Mouse (Mus musculus) thymus, adult 2 months (tissue): ENCODE measurements around the gene Tomm5. TPM values are rescaled to one million over a fixed set of nuclear protein-coding genes. Genes with fewer than 3 reads are reported as not detected.
A peak's percentile ranks its signal among the peaks of the same experiment; 100 is the strongest.

Experiments
- DNase-seq: peaks from one replicate; pipeline ENCODE4 v3.0.0; 2021
- H3K27ac ChIP-seq: fragments of 200-500 bp; 2 replicates; pipeline ENCODE4 v1.5.1; 2012; ENCODE audit warnings: low read length, control low read depth; ENCODE audit not compliant: control insufficient read depth, insufficient read depth
- H3K27me3 ChIP-seq: fragments of 200-500 bp; 2 replicates; pipeline ENCODE4 v1.6.1; 2012; ENCODE audit warnings: mild to moderate bottlenecking, low read length, moderate library complexity, mixed read lengths; ENCODE audit not compliant: control insufficient read depth, insufficient read depth
- H3K36me3 ChIP-seq: fragments of 200-500 bp; 2 replicates; pipeline ENCODE4 v1.6.1; 2012; ENCODE audit warnings: mild to moderate bottlenecking, low read length, moderate library complexity; ENCODE audit not compliant: control insufficient read depth, insufficient read depth
- H3K4me1 ChIP-seq: fragments of 200-500 bp; replicated peaks from 2 replicates; pipeline ENCODE4 v1.6.1; 2012; ENCODE audit warnings: low read length; ENCODE audit not compliant: control insufficient read depth, insufficient read depth
- H3K4me3 ChIP-seq: fragments of 200-500 bp; 2 replicates; pipeline ENCODE4 v1.5.1; 2012; ENCODE audit warnings: mild to moderate bottlenecking, low read length, control low read depth, moderate library complexity; ENCODE audit not compliant: control insufficient read depth, insufficient read depth
- CTCF ChIP-seq: fragments of 200-500 bp; IDR thresholded peaks from 2 replicates; pipeline ENCODE4 v1.5.1; 2012; ENCODE audit warnings: mild to moderate bottlenecking, control low read depth, low read length, moderate library complexity, borderline replicate concordance; ENCODE audit not compliant: control insufficient read depth, poor library complexity, insufficient read depth; ENCODE audit errors: extremely low read depth
- POLR2A ChIP-seq: fragments of 200-500 bp; IDR thresholded peaks from 2 replicates; pipeline ENCODE4 v1.6.1; 2012; ENCODE audit warnings: mild to moderate bottlenecking, low read length, control low read depth, moderate library complexity; ENCODE audit not compliant: control insufficient read depth, poor library complexity, insufficient read depth; ENCODE audit errors: extremely low read depth
- WGBS: fragments of 180-500 bp; shearing (Covaris S2); methylation state at CpG from one replicate; pipeline ENCODE4 v1.1.7; 2018; 5-methylcytosine and 5-hydroxymethylcytosine counted together
- polyA plus RNA-seq: library from polyadenylated mRNA; depleted of rRNA; stranded (reverse); fragments of >200 nt; gene quantifications from 2 replicates; pipeline ENCODE4 v1.2.3, GENCODE M21; 2012

The Tomm5 gene
- polyA plus RNA-seq, 1 experiment, result 92.4 TPM

DNA sequence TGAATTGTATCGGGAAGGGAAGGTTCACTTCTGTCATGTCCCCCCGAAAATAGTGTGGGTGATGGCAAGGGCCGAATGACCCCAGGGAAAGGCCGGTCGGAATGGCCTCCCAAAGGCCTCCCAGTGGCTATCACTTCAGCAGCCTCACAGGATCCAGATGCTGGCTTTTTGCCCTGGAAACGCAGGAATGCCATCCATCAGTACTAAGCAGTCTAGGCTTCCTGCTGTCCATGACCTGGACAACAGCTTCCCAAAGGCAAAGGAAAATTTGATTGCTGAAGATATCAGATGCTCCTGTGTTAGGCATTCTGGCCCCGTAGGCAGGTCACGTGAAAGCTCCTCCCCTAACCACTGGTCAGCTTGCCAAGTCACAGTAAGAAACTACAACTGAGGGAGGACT lies 26.6 kb upstream of the Tomm5 start:
- H3K4me3 ChIP-seq, result no peak overlapping the region
- no peaks in the 10 kb centered on the region for H3K27me3 ChIP-seq
- H3K36me3 ChIP-seq, result no peaks in the 10 kb centered on the region
- no peak overlapping the region for H3K27ac ChIP-seq
- TF ChIP-seq CTCF (no peak), POLR2A (no peak)
- no peaks in the 10 kb centered on the region for H3K4me1 ChIP-seq
- WGBS, result 88% methylated on average over 8 of the region's 8 CpGs
- no peak for DNase-seq

- Histone ChIP-seq H3K36me3 (no peaks in the 10 kb centered on the region), H3K27ac (no peak overlapping the region), H3K4me3 (no peak overlapping the region), H3K4me1 (no peaks in the 10 kb centered on the region), H3K27me3 (no peaks in the 10 kb centered on the region)
- TF ChIP-seq POLR2A (no peak), CTCF (no peak)
- 69% methylated on average over 4 of the region's 4 CpGs for WGBS
- no peak for DNase-seq
Observed at GRCm38 (mm10) chr4:45131021-45131420, 23.1 kb upstream of the Tomm5 start.

DNA sequence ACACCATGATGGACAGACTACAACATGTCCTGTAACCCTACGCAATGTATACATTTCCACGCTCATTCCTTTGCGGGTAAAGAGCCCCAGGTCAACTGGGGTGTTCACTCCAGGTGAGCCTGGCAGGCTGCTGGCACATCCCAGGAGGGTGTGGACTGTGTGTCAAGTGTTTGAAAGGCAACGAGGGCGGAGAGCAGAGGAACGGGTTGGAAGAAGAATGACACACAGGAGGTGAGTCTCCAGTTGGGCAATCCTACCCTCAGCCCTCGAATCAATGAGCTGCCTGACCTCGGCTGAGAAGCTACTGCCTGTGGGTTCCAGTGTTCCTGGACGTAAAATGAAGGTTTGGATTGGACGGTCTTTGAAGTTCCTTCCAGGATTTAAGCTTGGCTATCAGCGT lies 13.4 kb upstream of the Tomm5 start:
- H3K36me3 ChIP-seq, result no peaks in the 10 kb centered on the region
- no peak overlapping the region for H3K27ac ChIP-seq
- no peak for TF ChIP-seq CTCF
- no peak for TF ChIP-seq POLR2A
- H3K27me3 ChIP-seq, result no peaks in the 10 kb centered on the region
- 90% methylated on average over 11 of the region's 11 CpGs for WGBS
- no peaks in the 10 kb centered on the region for H3K4me1 ChIP-seq
- no peak for DNase-seq
- no peak overlapping the region for H3K4me3 ChIP-seq

DNA sequence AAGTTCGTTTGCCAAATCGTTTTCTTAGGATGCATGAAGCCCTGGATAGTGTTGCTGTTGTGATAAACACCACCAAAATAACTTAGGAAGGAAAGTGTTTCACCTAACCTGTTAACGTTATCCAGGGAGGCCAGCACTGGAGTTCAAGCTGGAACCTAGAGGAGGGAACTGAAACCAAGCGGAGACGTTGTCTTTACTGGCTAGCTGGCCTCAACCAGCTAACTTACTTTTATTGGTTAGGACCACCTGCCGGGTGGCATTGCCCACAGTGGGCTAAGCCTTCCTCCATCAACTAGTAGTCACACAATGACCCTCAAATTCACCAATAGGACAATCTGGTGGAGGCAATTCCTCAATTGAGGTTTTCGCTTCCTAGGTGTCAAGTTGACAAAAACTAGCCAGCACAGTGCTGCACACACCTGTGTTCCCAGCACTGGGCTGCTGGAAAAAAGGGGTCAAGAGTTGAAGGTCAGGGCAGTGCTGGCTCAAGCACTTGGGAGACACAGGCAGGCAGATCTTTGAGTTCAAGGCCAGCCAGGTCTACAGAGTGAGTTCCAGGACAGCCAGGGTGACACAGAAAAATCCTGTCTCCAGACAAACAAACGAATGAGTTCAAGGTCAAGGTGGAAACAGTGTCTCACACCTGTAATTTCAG lies 669 bp upstream of the Tomm5 start:
- H3K4me1 ChIP-seq, result peaks cover 4% of the 10 kb centered on the region
- TF ChIP-seq CTCF (no peak), POLR2A (no peak)
- peaks cover 10% of the 10 kb centered on the region for H3K36me3 ChIP-seq
- DNase-seq, result no peak
- H3K4me3 ChIP-seq, result no peak overlapping the region
- H3K27ac ChIP-seq, result no peak overlapping the region
- H3K27me3 ChIP-seq, result no peaks in the 10 kb centered on the region
- 61% methylated on average over 8 of the region's 8 CpGs for WGBS

DNA sequence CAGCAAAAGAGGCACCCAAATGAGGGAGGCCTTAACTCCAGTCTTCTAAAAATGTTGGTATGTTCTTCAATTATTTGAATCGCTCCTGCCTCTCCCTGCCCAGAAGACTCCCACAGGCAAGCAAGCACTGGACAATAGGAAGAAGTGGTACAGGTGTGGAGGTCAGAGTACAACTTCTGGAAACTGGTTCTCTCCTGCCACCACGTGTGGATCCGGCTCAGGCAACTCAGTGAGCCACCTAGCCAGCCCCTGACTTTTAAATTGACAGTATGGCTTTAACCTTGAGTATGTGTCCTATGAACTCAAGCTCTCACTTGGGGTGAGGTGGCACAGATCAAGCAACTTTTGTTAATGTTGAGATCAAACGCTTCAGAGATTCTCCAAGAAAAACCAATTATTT lies 848 bp downstream of the Tomm5 start:
- no peak overlapping the region for H3K27ac ChIP-seq
- H3K4me1 ChIP-seq, result peaks cover 4% of the 10 kb centered on the region
- H3K36me3 ChIP-seq, result peaks cover 10% of the 10 kb centered on the region
- no peak for TF ChIP-seq CTCF
- no peaks in the 10 kb centered on the region for H3K27me3 ChIP-seq
- H3K4me3 ChIP-seq, result peak overlapping the region; percentile 29; the same call in 1 of the 2 replicates
- DNase-seq, result no peak
- WGBS, result 13% methylated on average over 4 of the region's 4 CpGs

- WGBS, result 81% methylated on average over 5 of the region's 5 CpGs
- no peak for DNase-seq
- H3K27me3 ChIP-seq, result no peaks in the 10 kb centered on the region
- TF ChIP-seq POLR2A (no peak), CTCF (no peak)
- H3K36me3 ChIP-seq, result peaks cover 10% of the 10 kb centered on the region
- peaks cover 4% of the 10 kb centered on the region for H3K4me1 ChIP-seq
- H3K27ac ChIP-seq, result no peak overlapping the region
- H3K4me3 ChIP-seq, result no peak overlapping the region
Observed at GRCm38 (mm10) chr4:45106409-45106808, 1.5 kb downstream of the Tomm5 start.
